Mouse (Mus musculus): ENCODE results near the gene Rab32. TPM values are rescaled to one million over a fixed set of nuclear protein-coding genes. Genes with fewer than 3 reads are reported as not detected.

Rab32 gene
- total and polyA plus RNA-seq, 3 experiments, result 1.4 to 1.6 (median 1.6) TPM

DNA sequence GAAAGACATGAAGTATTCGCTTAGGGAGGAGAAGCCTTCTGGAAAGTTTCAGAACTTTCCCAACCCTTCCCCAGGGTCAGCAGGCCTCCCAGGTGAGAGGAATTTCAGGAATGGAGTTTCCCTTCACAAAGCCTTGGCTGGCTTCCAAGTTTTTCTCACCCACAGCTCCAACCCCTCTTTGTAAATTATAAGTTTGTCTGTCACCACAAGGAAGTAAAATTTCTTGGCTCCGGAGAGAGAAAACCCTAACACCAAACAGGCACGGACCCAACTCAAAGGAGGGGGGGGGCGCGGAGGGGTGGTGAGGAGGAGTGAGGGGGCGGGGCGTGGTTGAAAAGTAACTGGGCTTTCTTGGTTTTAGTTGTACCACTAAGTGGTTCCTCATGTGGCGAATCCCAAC is 980 bp downstream of the Rab32 start:
- TF ChIP-seq EP300 (IDR thresholded peaks at IDR 0.05; ENCODE audit: insufficient read depth, low read depth, low read length), result no peak
- TF ChIP-seq POLR2A (IDR thresholded peaks at IDR 0.05; ENCODE audit: insufficient read depth, low read depth, low read length), result no peak
- TF ChIP-seq CTCF (IDR thresholded peaks at IDR 0.05), result no peak
- DNase-seq, result peak; percentile 12 to 23
- Histone ChIP-seq H3K36me3 (ENCODE audit: control insufficient read depth, insufficient read depth, low read length) (no peaks in the 10 kb centered on the region), H3K79me2 (replicated peaks; ENCODE audit: control insufficient read depth, insufficient read depth, low read length) (no peaks in the 10 kb centered on the region), H3K4me3 (peak overlapping the region; percentile 91), H3K27ac (no peak overlapping the region), H3K27me3 (ENCODE audit: control insufficient read depth, insufficient read depth, low read length) (no peaks in the 10 kb centered on the region), H3K9ac (ENCODE audit: low read depth, low read length) (no peak overlapping the region; the same call in 1 of the 2 replicates), H3K4me1 (ENCODE audit: control insufficient read depth, insufficient read depth, low read length) (no peaks in the 10 kb centered on the region; the same call in 1 of the 2 replicates)
- 4% methylated on average over 8 of the region's 8 CpGs for WGBS
- intact Hi-C loops (cut with DNase I), result loop anchor here (5.0 to 10.0 kb wide), 3 partner anchors 85 to 742 kb away; partner anchors contain the start of gene Adgb

DNA sequence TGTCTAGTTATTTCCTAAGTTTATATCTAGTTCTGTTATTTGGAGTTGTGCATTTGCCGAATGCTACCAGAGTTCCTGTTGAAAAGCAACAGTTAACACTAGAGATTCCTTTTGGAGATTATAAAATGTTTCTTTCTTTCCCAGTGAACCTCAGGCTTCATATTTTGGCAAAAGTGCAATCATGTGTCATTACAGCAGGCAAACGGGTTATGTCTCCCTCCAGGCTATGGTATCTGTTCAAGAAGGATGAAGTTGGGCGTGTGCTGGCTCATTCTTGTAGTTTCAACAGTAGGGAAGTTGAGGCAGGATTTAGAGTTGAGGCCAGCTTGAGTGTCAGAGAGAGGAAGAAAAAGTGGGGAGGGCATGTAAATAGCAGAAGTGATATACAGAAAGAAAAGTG is 2.4 kb downstream of the Rab32 start:
- Histone ChIP-seq H3K27me3 (ENCODE audit: control insufficient read depth, insufficient read depth, low read length) (no peaks in the 10 kb centered on the region), H3K36me3 (ENCODE audit: control insufficient read depth, insufficient read depth, low read length) (no peaks in the 10 kb centered on the region), H3K4me3 (no peak overlapping the region), H3K9ac (ENCODE audit: low read depth, low read length) (no peak overlapping the region), H3K79me2 (replicated peaks; ENCODE audit: control insufficient read depth, insufficient read depth, low read length) (no peaks in the 10 kb centered on the region), H3K27ac (no peak overlapping the region), H3K4me1 (ENCODE audit: control insufficient read depth, insufficient read depth, low read length) (no peaks in the 10 kb centered on the region; the same call in 1 of the 2 replicates)
- WGBS, result 67% methylated on average over 3 of the region's 3 CpGs
- TF ChIP-seq POLR2A (IDR thresholded peaks at IDR 0.05; ENCODE audit: insufficient read depth, low read depth, low read length) (no peak), EP300 (IDR thresholded peaks at IDR 0.05; ENCODE audit: insufficient read depth, low read depth, low read length) (no peak), CTCF (IDR thresholded peaks at IDR 0.05) (no peak)
- intact Hi-C loops (cut with DNase I), result loop anchor here (5.0 to 10.0 kb wide), 3 partner anchors 83 to 741 kb away; partner anchors contain the start of gene Adgb
- DNase-seq, result no peak

DNA sequence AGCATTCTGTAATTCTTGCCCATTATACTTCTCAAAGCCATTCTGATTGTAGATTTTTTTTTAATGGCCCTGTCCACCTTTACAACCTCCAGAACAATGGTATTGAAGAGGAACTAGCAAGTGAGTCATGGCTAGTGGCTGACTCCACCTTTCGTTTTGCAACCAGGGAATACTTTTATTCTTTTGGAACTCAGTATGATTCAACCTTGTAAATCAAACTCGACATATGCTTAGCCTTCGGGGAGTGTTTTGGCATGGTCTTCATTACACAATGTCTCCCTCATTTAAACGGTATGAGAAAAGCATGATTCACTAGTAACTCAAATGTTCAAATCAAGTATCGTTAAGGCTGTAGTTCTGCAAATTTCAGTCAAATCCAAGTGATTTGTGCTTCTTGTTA is 2.8 kb downstream of the Rab32 start:
- no peaks in the 10 kb centered on the region for H3K36me3 ChIP-seq (ENCODE audit: control insufficient read depth, insufficient read depth, low read length)
- H3K27ac ChIP-seq, result no peak overlapping the region
- no peak for DNase-seq
- intact Hi-C loops (cut with DNase I), result loop anchor here (5.0 to 10.0 kb wide), 3 partner anchors 83 to 740 kb away; partner anchors contain the start of gene Adgb
- TF ChIP-seq EP300 (IDR thresholded peaks at IDR 0.05; ENCODE audit: insufficient read depth, low read depth, low read length) (no peak), POLR2A (IDR thresholded peaks at IDR 0.05; ENCODE audit: insufficient read depth, low read depth, low read length) (no peak), CTCF (IDR thresholded peaks at IDR 0.05) (no peak)
- 59% methylated on average over 5 of the region's 5 CpGs for WGBS
- H3K27me3 ChIP-seq (ENCODE audit: control insufficient read depth, insufficient read depth, low read length), result no peaks in the 10 kb centered on the region
- H3K9ac ChIP-seq (ENCODE audit: low read depth, low read length), result no peak overlapping the region
- no peaks in the 10 kb centered on the region; the same call in 1 of the 2 replicates for H3K4me1 ChIP-seq (ENCODE audit: control insufficient read depth, insufficient read depth, low read length)
- no peaks in the 10 kb centered on the region for H3K79me2 ChIP-seq (replicated peaks; ENCODE audit: control insufficient read depth, insufficient read depth, low read length)
- no peak overlapping the region for H3K4me3 ChIP-seq

DNA sequence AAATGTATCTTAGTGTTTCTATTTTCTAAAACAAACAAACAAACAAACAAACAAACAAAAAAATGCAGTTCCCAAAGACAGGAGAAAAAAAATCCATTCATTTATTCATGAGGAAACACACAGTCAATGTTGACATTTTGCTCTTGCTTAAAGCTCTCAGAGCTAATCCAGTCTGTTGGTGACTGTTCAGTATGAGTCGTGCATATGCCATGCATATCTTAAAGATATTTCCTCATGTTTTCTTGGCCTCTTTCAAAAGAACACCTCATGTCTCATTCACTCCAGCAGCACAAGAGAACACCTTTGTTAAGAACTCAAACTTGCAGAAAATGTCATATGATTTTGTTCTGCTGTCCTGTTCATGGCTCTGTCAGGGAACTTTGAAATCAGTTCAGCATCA is 7.9 kb downstream of the Rab32 start:
- H3K27ac ChIP-seq, result no peak overlapping the region
- intact Hi-C loops (cut with DNase I), result loop anchor here (10.0 kb wide), 1 partner anchor 735 kb away; no protein-coding TSS in a partner anchor
- H3K36me3 ChIP-seq (ENCODE audit: control insufficient read depth, insufficient read depth, low read length), result no peaks in the 10 kb centered on the region

DNA sequence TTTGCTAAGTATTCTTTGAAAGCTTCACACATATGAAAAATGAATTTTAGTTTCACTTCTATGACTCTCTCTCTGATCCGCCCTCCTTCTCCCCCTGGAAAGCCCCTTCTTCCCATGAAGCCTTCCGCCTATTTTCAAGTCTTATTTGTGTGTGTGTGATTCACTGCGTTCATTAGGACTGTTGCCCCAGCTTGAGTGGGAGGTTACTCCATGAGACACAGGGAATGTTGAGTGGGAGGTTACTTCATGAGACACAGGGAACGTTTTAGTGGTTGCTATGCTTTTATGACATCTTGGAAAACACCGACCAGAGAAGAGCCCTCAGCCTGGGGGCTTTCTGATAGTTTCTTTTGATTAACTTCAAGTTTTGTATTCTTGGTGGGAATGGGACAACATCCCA is 11.4 kb downstream of the Rab32 start:
- Histone ChIP-seq H3K36me3 (ENCODE audit: control insufficient read depth, insufficient read depth, low read length) (no peaks in the 10 kb centered on the region), H3K27ac (no peak overlapping the region), H3K9ac (ENCODE audit: low read depth, low read length) (no peak overlapping the region), H3K4me1 (ENCODE audit: control insufficient read depth, insufficient read depth, low read length) (no peaks in the 10 kb centered on the region), H3K79me2 (replicated peaks; ENCODE audit: control insufficient read depth, insufficient read depth, low read length) (no peaks in the 10 kb centered on the region), H3K27me3 (ENCODE audit: control insufficient read depth, insufficient read depth, low read length) (no peaks in the 10 kb centered on the region), H3K4me3 (no peak overlapping the region)
- intact Hi-C loops (cut with DNase I), result no loop called here
- no peak for DNase-seq
- no peak for TF ChIP-seq CTCF (IDR thresholded peaks at IDR 0.05)
- TF ChIP-seq EP300 (IDR thresholded peaks at IDR 0.05; ENCODE audit: insufficient read depth, low read depth, low read length), result no peak
- TF ChIP-seq POLR2A (IDR thresholded peaks at IDR 0.05; ENCODE audit: insufficient read depth, low read depth, low read length), result no peak
- WGBS, result 48% methylated on average over 5 of the region's 5 CpGs

More for the DNA sequence above, 7.9 kb downstream of the Rab32 start:
- H3K27me3 ChIP-seq (ENCODE audit: control insufficient read depth, insufficient read depth, low read length), result no peaks in the 10 kb centered on the region
- H3K79me2 ChIP-seq (replicated peaks; ENCODE audit: control insufficient read depth, insufficient read depth, low read length), result no peaks in the 10 kb centered on the region
- TF ChIP-seq CTCF (IDR thresholded peaks at IDR 0.05) (no peak), POLR2A (IDR thresholded peaks at IDR 0.05; ENCODE audit: insufficient read depth, low read depth, low read length) (no peak), EP300 (IDR thresholded peaks at IDR 0.05; ENCODE audit: insufficient read depth, low read depth, low read length) (no peak)
- no peak overlapping the region for H3K4me3 ChIP-seq
- H3K4me1 ChIP-seq (ENCODE audit: control insufficient read depth, insufficient read depth, low read length), result no peaks in the 10 kb centered on the region
- WGBS, result 58% methylated on average over 1 of the region's 1 CpGs
- no peak for DNase-seq
- H3K9ac ChIP-seq (ENCODE audit: low read depth, low read length), result no peak overlapping the region

DNA sequence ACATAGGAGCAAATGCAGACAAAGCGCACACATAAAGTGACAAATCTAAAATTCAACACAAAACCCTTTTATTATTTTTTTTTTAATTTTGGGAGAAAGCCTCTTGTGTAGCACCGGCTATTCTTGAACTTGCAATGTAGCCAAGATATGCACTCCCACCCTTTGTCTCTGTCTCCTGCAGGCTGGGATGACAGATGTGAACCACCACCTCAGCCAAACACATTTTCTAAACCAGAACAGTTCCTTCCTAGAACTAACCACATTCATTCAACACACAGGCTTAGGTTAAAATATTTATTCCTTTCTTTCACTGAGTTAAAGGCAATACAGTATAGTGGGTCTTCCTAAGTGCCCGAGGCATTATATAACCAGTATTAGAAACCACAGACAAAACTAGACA is 13.1 kb downstream of the Rab32 start:
- Histone ChIP-seq H3K36me3 (ENCODE audit: control insufficient read depth, insufficient read depth, low read length) (no peaks in the 10 kb centered on the region), H3K27ac (no peak overlapping the region), H3K27me3 (ENCODE audit: control insufficient read depth, insufficient read depth, low read length) (no peaks in the 10 kb centered on the region), H3K4me3 (no peak overlapping the region), H3K4me1 (ENCODE audit: control insufficient read depth, insufficient read depth, low read length) (no peaks in the 10 kb centered on the region), H3K79me2 (replicated peaks; ENCODE audit: control insufficient read depth, insufficient read depth, low read length) (no peaks in the 10 kb centered on the region), H3K9ac (ENCODE audit: low read depth, low read length) (no peak overlapping the region)
- WGBS, result 88% methylated on average over 3 of the region's 3 CpGs
- DNase-seq, result no peak
- intact Hi-C loops (cut with DNase I), result no loop called here
- TF ChIP-seq EP300 (IDR thresholded peaks at IDR 0.05; ENCODE audit: insufficient read depth, low read depth, low read length), result no peak
- no peak for TF ChIP-seq POLR2A (IDR thresholded peaks at IDR 0.05; ENCODE audit: insufficient read depth, low read depth, low read length)
- TF ChIP-seq CTCF (IDR thresholded peaks at IDR 0.05), result no peak

Other genes with a start within 250 kb of the Rab32 start
- under 1 TPM in 1 of 2 experiments, not detected in 1; 0.07 TPM for gene Adgb, start 85.9 kb downstream of the Rab32 start, total RNA-seq (2021)
- 0.18 and 0.27 TPM in 2 replicates for gene Adgb, start 85.9 kb downstream of the Rab32 start, polyA plus RNA-seq (2012; rRNA removed)
- not detected for gene Gm10944, start 123.1 kb upstream of the Rab32 start, total RNA-seq (2021)
- not detected in 2 replicates for gene Gm10944, start 123.1 kb upstream of the Rab32 start, polyA plus RNA-seq (2012; rRNA removed)

All from heart, adult 2 months (tissue).